ENCODE assay signal across 19 mouse cellular contexts in genomic region chr5:36553056-36553606, GRCm38 (mm10). TPM values are rescaled to one million over a fixed set of nuclear protein-coding genes. Genes with fewer than 3 reads are reported as not detected.
DNase-seq lines count a peak whose midpoint lies in the region; ATAC-seq and TF ChIP-seq lines count a peak whose summit lies in the region.
"Had no signal": no experiment of that assay in that cellular context is flagged by ENCODE, and none has a peak within 500 bp of the region (broad histone marks: within the 10 kb centered on the region; RNA-seq: fewer than 3 reads in every experiment).

No protein-coding gene starts in this region.

- TF ChIP-seq RAD21 in CH12.LX (IDR thresholded peaks at IDR 0.05; ENCODE audit: low read depth, low read length) = no peak; the same call in 1 of the 2 replicates

- no peaks in the 10 kb centered on the region for H3K9me3 ChIP-seq in CH12.LX (replicated peaks; ENCODE audit: low read length)
- H3K9me3 ChIP-seq in megakaryocyte, embryonic 14.5 days = no peaks in the 10 kb centered on the region
- no peaks in the 10 kb centered on the region for H3K9me3 ChIP-seq in intestine, postnatal 0 days (ENCODE audit: control insufficient read depth)
- H3K9me3 ChIP-seq: embryonic facial prominence, embryonic 15.5 days; forebrain, embryonic 12.5 days; hindbrain, embryonic 10.5 days; limb, embryonic 13.5 days; stomach, embryonic 15.5 days had no signal

- H3K27ac ChIP-seq in CH12.LX (ENCODE audit: insufficient read depth, low read depth) = peak overlapping the region; percentile 75
- H3K27ac ChIP-seq in intestine, postnatal 0 days (ENCODE audit: low read depth, low read length) = no peak overlapping the region
- H3K27ac ChIP-seq: forebrain, embryonic 12.5 days; hindbrain, embryonic 10.5 days had no signal

- peak; percentile 42 for DNase-seq in CD4-positive helper T cell, adult 2 months (ENCODE audit: low read depth, low spot score)
- no peak for DNase-seq in CH12.LX (ENCODE audit: extremely low read depth)
- DNase-seq in thymus, postnatal 0 days (ENCODE audit: low spot score) = peak; percentile 41
- no peak for DNase-seq in left cerebral cortex, adult 8-10 months (ENCODE audit: low spot score in 2 of 2)
- DNase-seq in retina, embryonic 14.5 days (ENCODE audit: low spot score) = no peak
- DNase-seq: adrenal gland, postnatal 25 days; cerebellum, adult 11-12 months; kidney, adult 18-20 months; kidney, postnatal 4 days; layer of hippocampus, postnatal 36 days; liver, postnatal 0 days had no signal

- in situ Hi-C loops in CH12.LX (cut with MboI; ENCODE audit: low pct_ligation_motif_present, low pct_unique_long_range_greater_than_20kb, low sequenced_read_pairs) = no loop called here

- no peak overlapping the region for H3K4me2 ChIP-seq in CH12.LX (ENCODE audit: insufficient read depth, low read depth, poor library complexity, severe bottlenecking)
- H3K4me2 ChIP-seq in intestine, postnatal 0 days (replicated peaks; ENCODE audit: low read depth) = no peak overlapping the region
- H3K4me2 ChIP-seq: forebrain, embryonic 12.5 days; heart, embryonic 11.5 days; limb, embryonic 13.5 days; stomach, embryonic 15.5 days had no signal

- peak; percentile 45 for TF ChIP-seq EP300 in CH12.LX (IDR thresholded peaks at IDR 0.05; ENCODE audit: low read length)

- peak overlapping the region in 2 of 3 experiments; percentile 7 to 42 for H3K4me3 ChIP-seq in CH12.LX (replicated peaks in 1 of 3; ENCODE audit: low read depth in 2 of 3, low read length in 2 of 3, poor library complexity in 1 of 3)
- peak overlapping the region; percentile 76 for H3K4me3 ChIP-seq in megakaryocyte, embryonic 14.5 days (replicated peaks)
- no peak overlapping the region for H3K4me3 ChIP-seq in intestine, postnatal 0 days (ENCODE audit: low read depth, low read length)
- H3K4me3 ChIP-seq: embryonic facial prominence, embryonic 15.5 days; forebrain, embryonic 12.5 days; hindbrain, embryonic 10.5 days; limb, embryonic 13.5 days; stomach, embryonic 15.5 days had no signal

- dilution Hi-C loops in CH12.LX (cut with MboI; ENCODE audit: extremely low pct_ligation_motif_present, extremely low pct_unique_long_range_greater_than_20kb, low sequenced_read_pairs) = no loop called here

- WGBS in intestine, postnatal 0 days = 54% methylated on average over 2 of the region's 2 CpGs

- H3K27me3 ChIP-seq in CH12.LX (replicated peaks) = no peaks in the 10 kb centered on the region
- H3K27me3 ChIP-seq in megakaryocyte, embryonic 14.5 days (replicated peaks) = no peaks in the 10 kb centered on the region
- H3K27me3 ChIP-seq in intestine, postnatal 0 days (replicated peaks; ENCODE audit: control insufficient read depth, insufficient read depth, low read length) = no peaks in the 10 kb centered on the region
- H3K27me3 ChIP-seq: embryonic facial prominence, embryonic 15.5 days; forebrain, embryonic 12.5 days; limb, embryonic 13.5 days; stomach, embryonic 15.5 days had no signal

- H3K4me1 ChIP-seq in CH12.LX (ENCODE audit: control insufficient read depth in 1 of 2, insufficient read depth in 2 of 2) = peaks cover 30 to 84% of the 10 kb centered on the region in 2 experiments
- H3K4me1 ChIP-seq in megakaryocyte, embryonic 14.5 days = peaks cover 95% of the 10 kb centered on the region
- H3K4me1 ChIP-seq in intestine, postnatal 0 days (replicated peaks; ENCODE audit: control insufficient read depth, insufficient read depth, low read length) = peaks cover 17% of the 10 kb centered on the region

- H3K9ac ChIP-seq in CH12.LX (ENCODE audit: insufficient read depth, low read depth) = no peak overlapping the region
- H3K9ac ChIP-seq in intestine, postnatal 0 days (ENCODE audit: low read depth, low read length) = no peak overlapping the region
- H3K9ac ChIP-seq: embryonic facial prominence, embryonic 15.5 days; forebrain, embryonic 12.5 days; limb, embryonic 13.5 days; liver, postnatal 0 days; stomach, embryonic 15.5 days had no signal

- H3K36me3 ChIP-seq in CH12.LX (replicated peaks in 1 of 2; ENCODE audit: control insufficient read depth in 1 of 2, insufficient read depth in 1 of 2, low read length in 1 of 2) = peaks cover 0 to 14% of the 10 kb centered on the region in 2 experiments
- peaks cover 45% of the 10 kb centered on the region for H3K36me3 ChIP-seq in megakaryocyte, embryonic 14.5 days (replicated peaks; ENCODE audit: low read length)
- H3K36me3 ChIP-seq in intestine, postnatal 0 days (ENCODE audit: control insufficient read depth, insufficient read depth) = no peaks in the 10 kb centered on the region
- H3K36me3 ChIP-seq: embryonic facial prominence, embryonic 15.5 days; forebrain, embryonic 12.5 days; limb, embryonic 13.5 days; stomach, embryonic 15.5 days had no signal

- no peak for TF ChIP-seq POLR2A in CH12.LX (IDR thresholded peaks at IDR 0.05; ENCODE audit: low read depth, low read length)

- TF ChIP-seq CTCF in CH12.LX (conservative IDR thresholded peaks at IDR 0.05 in 1 of 2, IDR thresholded peaks at IDR 0.05 in 1 of 2; ENCODE audit: low read depth in 2 of 2, low read length in 2 of 2) = no peak
- no peak for TF ChIP-seq CTCF in intestine, postnatal 0 days (IDR thresholded peaks at IDR 0.05; ENCODE audit: low read depth)

- H3K79me2 ChIP-seq in CH12.LX (replicated peaks; ENCODE audit: control insufficient read depth, extremely low read depth, insufficient read depth, poor library complexity, severe bottlenecking) = peaks cover 5% of the 10 kb centered on the region; the same call in 1 of the 2 replicates

- ATAC-seq in intestine, postnatal 0 days = no peak
- ATAC-seq: liver, postnatal 0 days had no signal

TF ChIP-seq in CH12.LX, 34 proteins besides CTCF, POLR2A, EP300 and RAD21:
- TF ChIP-seq RCOR1 (conservative IDR thresholded peaks at IDR 0.05; ENCODE audit: low read depth, low read length) = 0 out of 2 replicates have a peak, but pooled peaks have one; percentile 45
- no peak for TF ChIP-seq MXI1 (IDR thresholded peaks at IDR 0.05; ENCODE audit: low read depth, low read length)
- TF ChIP-seq TCF12 (IDR thresholded peaks at IDR 0.05; ENCODE audit: low read depth, low read length) = peak; percentile 54; the same call in 1 of the 2 replicates
- TF ChIP-seq SIN3A (IDR thresholded peaks at IDR 0.05; ENCODE audit: low read length) = no peak
- TF ChIP-seq BHLHE40 (IDR thresholded peaks at IDR 0.05; ENCODE audit: low read depth, low read length) = peak; percentile 41
- TF ChIP-seq CHD2 (IDR thresholded peaks at IDR 0.05; ENCODE audit: low read length) = no peak
- 0 out of 2 replicates have a peak, but pooled peaks have one; percentile 7 for TF ChIP-seq MAFK (IDR thresholded peaks at IDR 0.05; ENCODE audit: insufficient replicate concordance, low read length)

RNA-seq across cellular contexts. Expression of gene Tbc1d14, which starts 39.9 kb away (rescaled TPM):
- total RNA-seq in CH12.LX (2012; rRNA removed) (8.5 and 10.1 TPM in 2 replicates), CH12.LX (2014; rRNA removed) (4.4 and 5.7 TPM in 2 replicates)
- 24.4 and 29.1 TPM in 2 replicates for polyA plus RNA-seq in CH12.LX (2012; ENCODE audit: insufficient read length, low read depth)
- 7.1 and 8.7 TPM in 2 replicates for polyA plus RNA-seq in megakaryocyte, embryonic 14.5 days (2012; ENCODE audit: insufficient read depth, low replicate concordance)
- 22.4 and 22.6 TPM in 2 replicates for polyA plus RNA-seq in thymus, postnatal 0 days (2015; fragmentation: Nextera tagmentation; extraction: Ambion mirVana)
- 10 to 100 TPM; 64.9 to 68.9 (median 68.0) TPM for total RNA-seq in left cerebral cortex, adult 8-10 months (2022)
- 16.8 and 17.2 TPM in 2 replicates for polyA plus RNA-seq in intestine, postnatal 0 days (2015; fragmentation: Nextera tagmentation; extraction: Ambion mirVana)

Comparison
In these comparisons a context has a peak if more than half of its experiments do, and no peak if none do; other contexts are left out.
1. DNase-seq: peak in CD4-positive helper T cell, adult 2 months (single experiment) and thymus, postnatal 0 days (single experiment); none in CH12.LX (single experiment), left cerebral cortex, adult 8-10 months (0 of 2) and retina, embryonic 14.5 days (single experiment).